Mouse (Mus musculus) forelimb bud, embryonic 11.5 days (tissue): ENCODE measurements at regions not wholly inside any gene's neighbourhood (a gene's known extent, or its start where the extent isn't known, plus 50 kb on each side); places are given as distances from the start of the nearest gene placed in this dataset.

ENCODE experiments used
- DNase-seq: peaks from one replicate; pipeline ENCODE4 v3.0.0-alpha.2; 2012; ENCODE audit warnings: low read depth, low spot score

DNA sequence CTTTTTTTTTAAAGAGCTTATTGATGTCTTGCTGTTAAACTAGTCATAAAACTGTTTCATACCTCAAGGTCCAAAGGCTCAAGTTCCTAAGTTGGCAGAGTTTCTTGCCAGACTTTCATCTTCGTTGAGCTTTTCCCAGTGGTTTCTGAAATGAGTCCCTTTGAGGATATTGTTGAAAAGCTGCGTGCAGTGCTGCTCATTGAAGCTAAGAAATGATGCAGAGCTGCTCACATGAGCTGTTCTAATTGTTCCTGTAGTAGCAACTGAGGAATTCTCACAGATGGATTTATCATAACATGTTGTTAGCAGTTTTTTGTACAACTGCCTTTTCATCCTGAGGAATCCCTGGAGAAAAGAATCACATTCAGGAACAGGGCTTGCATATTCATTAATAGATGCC, 249.3 kb downstream of the Col11a1 start:
- no peak for DNase-seq

DNA sequence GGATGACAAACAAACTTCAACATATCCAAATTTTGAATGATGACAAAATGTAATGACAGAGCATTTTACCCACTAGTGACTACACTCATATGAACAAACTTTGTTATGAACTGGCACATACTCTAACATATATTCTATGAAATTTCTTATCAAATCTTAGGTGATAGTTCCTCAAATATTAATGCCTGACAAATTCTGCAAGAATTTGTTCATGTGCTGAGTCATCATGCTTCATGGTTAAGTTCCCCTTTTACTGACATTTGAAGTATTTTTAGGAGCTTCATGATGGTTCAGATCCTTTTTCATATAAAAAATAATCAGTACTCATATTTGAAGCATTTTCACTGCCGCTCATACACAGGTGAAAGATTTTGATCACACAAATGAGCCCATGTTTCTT, 289.1 kb downstream of the Col11a1 start:
- DNase-seq = no peak

DNA sequence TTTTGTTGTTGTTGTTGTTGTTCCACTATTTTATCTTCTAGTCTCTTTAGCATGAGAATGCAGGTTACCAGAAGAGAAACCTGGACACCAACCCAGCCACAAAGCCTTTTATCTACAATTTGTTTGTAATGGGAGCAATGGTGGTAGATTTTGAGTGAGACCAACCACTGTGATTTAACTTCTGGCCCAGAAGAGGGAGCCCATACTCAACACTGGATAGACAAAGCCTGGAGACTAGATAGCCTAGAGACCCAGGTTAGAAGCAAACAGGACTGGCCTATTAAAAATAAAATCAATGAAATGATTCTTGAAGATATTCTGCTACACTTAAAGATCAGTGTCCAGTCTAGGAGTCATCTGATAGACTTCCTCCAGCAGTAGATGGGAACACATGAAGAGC, 304.0 kb downstream of the Col11a1 start:
- no peak for DNase-seq

DNA sequence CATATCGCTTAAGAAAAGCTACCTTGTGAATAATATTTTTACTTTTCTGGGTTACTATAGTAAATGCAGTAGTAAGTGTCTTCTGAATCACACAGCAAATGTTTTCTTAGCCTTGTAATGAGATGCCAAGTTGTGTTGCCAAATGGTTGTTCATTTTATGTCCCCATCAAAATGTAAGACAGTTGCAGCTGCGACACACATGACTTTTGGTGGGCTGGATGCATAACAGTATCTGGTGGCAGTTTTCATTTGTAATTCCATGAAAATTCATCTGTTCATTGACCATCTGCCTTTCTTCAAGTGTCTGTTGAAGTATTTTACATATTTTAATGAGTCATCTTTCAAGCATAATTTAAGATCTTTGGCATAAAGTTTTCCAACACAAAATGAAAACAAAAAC, 313.4 kb downstream of the Col11a1 start:
- DNase-seq = no peak

DNA sequence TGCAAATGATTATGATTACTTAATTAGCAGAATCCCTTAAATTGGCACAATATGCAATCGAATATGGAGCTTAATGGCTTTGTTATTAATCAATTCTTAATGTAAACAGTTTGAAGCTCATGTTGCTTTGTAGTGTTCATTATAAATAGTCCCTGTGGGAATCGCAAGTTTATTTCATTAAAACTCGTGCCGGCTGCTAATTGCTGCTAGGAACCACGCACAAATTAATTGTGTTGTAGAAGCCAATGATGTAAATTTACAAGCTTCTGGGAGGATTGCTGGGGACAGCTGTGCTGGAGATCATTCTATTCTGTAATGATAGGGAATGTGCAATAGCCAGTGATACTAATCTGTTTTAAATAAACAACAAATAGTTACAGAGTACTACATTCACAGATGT, 349.7 kb downstream of the Col11a1 start:
- DNase-seq = peak; percentile 2

DNA sequence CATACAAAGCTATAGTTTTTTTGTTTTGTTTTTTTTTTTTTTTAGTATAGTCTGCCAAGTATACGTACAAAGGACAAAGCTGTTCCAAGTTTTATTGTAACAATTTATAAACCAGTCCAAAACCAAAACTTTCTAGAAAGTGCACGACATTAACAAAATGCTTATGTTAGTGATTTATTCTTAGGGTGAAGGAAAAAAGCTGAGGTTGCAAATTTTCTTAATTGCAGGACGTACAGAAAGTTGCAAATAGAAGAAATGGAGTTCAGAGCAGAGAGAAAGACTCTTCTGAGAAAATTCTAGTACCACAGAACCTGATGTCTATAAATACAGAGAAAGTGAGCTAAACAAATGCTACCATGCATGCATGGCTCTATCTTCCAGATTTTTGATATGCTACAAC, 373.1 kb downstream of the Col11a1 start:
- no peak for DNase-seq
